Mouse (Mus musculus) C2C12 (cell line): ENCODE data around the gene Nfib. TPM values are rescaled to one million over a fixed set of nuclear protein-coding genes. Genes with fewer than 3 reads are reported as not detected.

ENCODE experiments used
- H3K27me3 ChIP-seq: one replicate; pipeline ENCODE4 v1.6.1; 2011; ENCODE audit not compliant: control insufficient read depth, insufficient read depth, insufficient read length
- H3K36me3 ChIP-seq: one replicate; pipeline ENCODE4 v1.6.1; 2011; ENCODE audit not compliant: control insufficient read depth, insufficient read depth
- H3K4me3 ChIP-seq: one replicate; pipeline ENCODE4 v1.5.1; 2011; ENCODE audit warnings: mild to moderate bottlenecking, control low read depth; ENCODE audit not compliant: poor library complexity, insufficient read depth, severe bottlenecking
- H3K79me2 ChIP-seq: one replicate; pipeline ENCODE4 v1.6.1; 2011; ENCODE audit not compliant: control insufficient read depth, insufficient read depth
- H3K79me3 ChIP-seq: one replicate; pipeline ENCODE4 v1.6.1; 2011; ENCODE audit warnings: low read depth, control low read depth
- H3ac ChIP-seq: one replicate; pipeline ENCODE3; 2011; ENCODE audit warnings: low read depth; ENCODE audit not compliant: control insufficient read depth, insufficient read length
- CEBPB ChIP-seq: IDR thresholded peaks from one replicate; pipeline ENCODE4 v1.6.1; 2011; ENCODE audit warnings: low read depth, mild to moderate bottlenecking, control low read depth, moderate library complexity
- CTCF ChIP-seq: IDR thresholded peaks from one replicate; pipeline ENCODE4 v1.5.1; 2011; ENCODE audit not compliant: control insufficient read depth, insufficient read depth, insufficient read length
- FOSL1 ChIP-seq: IDR thresholded peaks from one replicate; pipeline ENCODE4 v1.8.0; 2011; ENCODE audit warnings: mild to moderate bottlenecking, low read length; ENCODE audit not compliant: poor library complexity, insufficient read depth, severe bottlenecking
- MAX ChIP-seq: IDR thresholded peaks from one replicate; pipeline ENCODE4 v1.6.1; 2011; ENCODE audit warnings: mild to moderate bottlenecking, control low read depth
- MYOD1 ChIP-seq: IDR thresholded peaks from one replicate; pipeline ENCODE4 v1.6.1; 2011; ENCODE audit warnings: low read depth; ENCODE audit not compliant: control insufficient read depth, insufficient read length
- MYOG ChIP-seq: IDR thresholded peaks from one replicate; pipeline ENCODE4 v1.6.1; 2011; ENCODE audit not compliant: control insufficient read depth, insufficient read length; ENCODE audit errors: extremely low read depth
- USF1 ChIP-seq: IDR thresholded peaks from one replicate; pipeline ENCODE4 v1.6.1; 2011; ENCODE audit warnings: low read depth, mild to moderate bottlenecking, control low read depth, moderate library complexity
- polyA plus RNA-seq: library from polyadenylated mRNA; unstranded; fragments of >200 nt; fragmentation: generic; extraction: Trizol; gene quantifications from one replicate; pipeline ENCODE4 v1.2.1, GENCODE M21; 2012; ENCODE audit warnings: missing spikeins

The Nfib gene
- polyA plus RNA-seq, 1 experiment, result 5.1 TPM

DNA sequence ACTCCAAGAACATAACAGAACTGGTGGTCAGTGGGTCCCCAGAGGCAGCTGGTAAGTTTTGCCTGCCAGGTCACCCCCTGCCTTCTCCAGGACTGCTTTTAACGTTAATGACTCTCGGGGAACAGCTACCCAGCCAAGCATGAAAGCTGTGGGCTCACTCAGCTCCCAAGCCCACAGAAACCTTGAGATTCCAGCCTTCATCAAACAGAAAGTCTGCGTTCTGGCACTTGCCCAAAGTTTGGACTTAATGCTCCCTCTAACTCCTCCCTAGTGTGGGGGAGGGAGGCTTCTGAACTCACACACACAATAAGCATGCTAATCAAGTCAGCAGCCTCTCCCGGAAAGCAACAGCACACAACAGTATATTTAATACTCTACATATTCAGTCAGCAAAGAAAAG, 360.8 kb downstream of the Nfib start:
- no peak overlapping the region for H3K4me3 ChIP-seq
- H3K36me3 ChIP-seq, result peaks cover 34% of the 10 kb centered on the region
- H3K79me3 ChIP-seq, result no peaks in the 10 kb centered on the region
- no peaks in the 10 kb centered on the region for H3K79me2 ChIP-seq
- no peak overlapping the region for H3ac ChIP-seq
- no peak for TF ChIP-seq MYOG
- no peak for TF ChIP-seq MAX
- no peak for TF ChIP-seq CTCF
- no peak for TF ChIP-seq CEBPB
- no peaks in the 10 kb centered on the region for H3K27me3 ChIP-seq

DNA sequence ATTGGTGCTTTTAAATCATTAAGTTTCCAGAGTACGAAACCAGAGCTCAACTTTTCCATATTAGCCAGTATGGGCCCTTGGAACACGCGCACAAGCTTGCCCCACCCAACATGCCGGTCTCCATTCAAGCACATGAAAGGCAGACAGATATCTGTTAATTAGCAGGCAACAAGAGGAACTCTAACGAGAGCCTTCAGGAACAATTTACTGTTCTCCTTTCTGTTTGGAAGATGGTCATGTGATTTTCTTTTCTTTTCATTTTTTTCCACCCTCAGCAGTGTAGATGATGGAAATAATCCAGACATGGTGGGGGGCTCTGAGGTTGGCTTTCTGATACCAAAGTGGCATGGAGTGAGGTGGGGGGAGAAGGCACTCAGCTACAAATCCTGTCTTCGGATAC, 361.3 kb downstream of the Nfib start:
- TF ChIP-seq CEBPB (no peak), MYOD1 (no peak), USF1 (no peak), MAX (no peak), MYOG (no peak), FOSL1 (no peak), CTCF (no peak)
- H3K36me3 ChIP-seq, result peaks cover 29% of the 10 kb centered on the region
- H3K79me3 ChIP-seq, result no peaks in the 10 kb centered on the region
- H3K27me3 ChIP-seq, result no peaks in the 10 kb centered on the region
- no peak overlapping the region for H3ac ChIP-seq
- H3K79me2 ChIP-seq, result no peaks in the 10 kb centered on the region
- H3K4me3 ChIP-seq, result no peak overlapping the region

DNA sequence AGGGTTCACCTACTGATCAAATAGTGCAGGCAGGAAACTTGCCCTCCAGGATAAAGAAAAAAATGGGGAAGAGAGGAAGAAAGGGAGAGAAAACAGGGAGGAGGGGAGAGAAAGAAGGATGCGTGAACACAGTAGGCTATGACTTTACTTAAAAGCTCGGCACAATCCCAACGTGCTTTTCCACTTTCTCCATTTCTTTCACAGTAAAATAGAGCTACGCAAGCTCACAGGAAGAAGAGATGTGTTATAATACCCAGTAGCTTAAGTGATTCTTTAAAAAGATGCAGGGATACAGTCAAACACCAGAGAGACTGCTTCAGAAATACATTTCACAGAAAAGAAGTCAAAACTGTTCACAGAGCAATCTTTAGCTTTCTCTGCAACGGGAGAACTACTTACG, 366.6 kb downstream of the Nfib start:
- Histone ChIP-seq H3K36me3 (no peaks in the 10 kb centered on the region), H3K79me3 (no peaks in the 10 kb centered on the region), H3K4me3 (no peak overlapping the region), H3K27me3 (no peaks in the 10 kb centered on the region), H3ac (no peak overlapping the region), H3K79me2 (no peaks in the 10 kb centered on the region)
- TF ChIP-seq CTCF (no peak), MYOG (no peak), CEBPB (no peak), MYOD1 (no peak), USF1 (no peak), MAX (no peak), FOSL1 (no peak)

DNA sequence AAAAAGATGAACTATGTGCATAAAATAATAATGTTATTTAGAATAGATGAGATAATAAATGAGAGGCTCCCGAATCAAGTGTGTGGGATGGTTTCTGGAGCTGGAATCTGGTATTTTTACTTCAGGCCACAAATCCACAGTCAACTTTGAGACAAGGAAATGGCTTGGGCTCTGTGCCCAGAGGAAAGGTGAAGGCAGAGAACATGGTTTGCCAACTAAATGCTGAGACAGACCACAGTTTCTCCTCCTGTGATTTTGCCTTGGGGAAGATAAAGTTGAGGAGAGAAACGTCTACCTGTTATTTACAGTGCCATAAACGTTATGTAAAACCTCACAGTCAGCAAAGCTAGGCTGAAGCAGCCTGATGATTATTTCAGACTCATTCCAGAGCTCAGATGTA, 367.1 kb downstream of the Nfib start:
- no peak overlapping the region for H3K4me3 ChIP-seq
- no peaks in the 10 kb centered on the region for H3K27me3 ChIP-seq
- no peaks in the 10 kb centered on the region for H3K79me2 ChIP-seq
- no peaks in the 10 kb centered on the region for H3K79me3 ChIP-seq
- H3ac ChIP-seq, result no peak overlapping the region
- no peaks in the 10 kb centered on the region for H3K36me3 ChIP-seq
- TF ChIP-seq MYOG, result no peak
- TF ChIP-seq USF1, result no peak
- TF ChIP-seq FOSL1, result no peak
- TF ChIP-seq MAX, result no peak
- no peak for TF ChIP-seq CEBPB
- TF ChIP-seq CTCF, result no peak
- TF ChIP-seq MYOD1, result no peak

DNA sequence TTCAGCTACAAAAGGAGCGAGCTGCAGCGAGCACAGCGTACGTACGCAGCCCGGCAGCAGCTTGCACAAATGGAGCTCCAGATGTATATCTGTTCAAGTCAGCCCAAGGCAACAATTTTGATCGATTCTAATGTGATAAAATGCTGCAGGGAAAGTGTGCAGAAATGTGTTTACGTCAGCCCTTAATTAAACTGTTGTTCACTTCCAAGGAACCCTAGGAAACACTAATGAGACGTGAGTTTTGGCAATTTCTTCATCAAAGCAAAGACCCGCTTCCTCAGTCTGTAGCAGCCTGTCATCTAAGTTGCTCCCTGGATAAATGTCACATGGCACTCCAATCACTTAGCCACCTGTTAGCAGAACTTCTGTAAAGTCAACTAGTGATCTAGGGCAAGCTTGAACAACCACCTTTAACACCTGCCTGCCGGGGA, 368.6 kb downstream of the Nfib start:
- H3ac ChIP-seq, result no peak overlapping the region
- H3K27me3 ChIP-seq, result no peaks in the 10 kb centered on the region
- H3K4me3 ChIP-seq, result no peak overlapping the region
- TF ChIP-seq MYOG (no peak), CTCF (no peak), USF1 (no peak), MYOD1 (no peak), MAX (no peak), CEBPB (no peak), FOSL1 (no peak)
- H3K36me3 ChIP-seq, result no peaks in the 10 kb centered on the region
- no peaks in the 10 kb centered on the region for H3K79me2 ChIP-seq
- H3K79me3 ChIP-seq, result no peaks in the 10 kb centered on the region

DNA sequence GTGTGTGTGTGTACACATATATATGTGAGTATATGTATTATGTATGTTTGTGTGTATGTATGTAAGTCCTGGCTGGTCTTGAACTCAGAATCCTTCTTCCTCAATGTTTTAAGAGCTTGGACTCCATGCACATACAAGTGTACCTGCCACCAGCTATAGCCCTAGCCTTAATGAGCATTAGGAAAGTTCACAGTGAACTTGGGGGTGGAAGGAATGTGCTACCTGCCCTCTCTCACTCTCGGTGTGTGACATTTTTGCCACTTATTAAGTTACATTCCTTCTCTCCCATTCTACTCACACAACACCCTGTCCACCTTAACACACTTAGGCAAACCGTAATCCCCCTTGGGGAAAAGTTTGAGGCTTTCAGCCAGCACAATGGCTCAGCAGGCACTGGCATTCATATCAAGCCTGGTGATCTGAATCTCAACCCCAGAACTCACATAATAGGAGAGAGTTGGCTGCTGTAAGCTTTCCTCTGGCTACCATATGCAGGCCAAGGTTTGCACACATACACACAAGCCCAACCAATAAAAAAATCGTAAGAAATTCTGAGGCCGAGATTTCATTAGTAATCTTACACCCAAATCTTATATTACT, 370.2 kb downstream of the Nfib start:
- H3K36me3 ChIP-seq, result peaks cover 3% of the 10 kb centered on the region
- no peaks in the 10 kb centered on the region for H3K79me2 ChIP-seq
- no peak overlapping the region for H3K4me3 ChIP-seq
- no peaks in the 10 kb centered on the region for H3K27me3 ChIP-seq
- no peaks in the 10 kb centered on the region for H3K79me3 ChIP-seq
- H3ac ChIP-seq, result no peak overlapping the region
- TF ChIP-seq MYOD1 (no peak), MAX (no peak), USF1 (no peak), FOSL1 (no peak), MYOG (no peak), CTCF (no peak), CEBPB (no peak)
